Comparison of ENCODE assay signal across 16 mouse cellular contexts in the genomic region with DNA sequence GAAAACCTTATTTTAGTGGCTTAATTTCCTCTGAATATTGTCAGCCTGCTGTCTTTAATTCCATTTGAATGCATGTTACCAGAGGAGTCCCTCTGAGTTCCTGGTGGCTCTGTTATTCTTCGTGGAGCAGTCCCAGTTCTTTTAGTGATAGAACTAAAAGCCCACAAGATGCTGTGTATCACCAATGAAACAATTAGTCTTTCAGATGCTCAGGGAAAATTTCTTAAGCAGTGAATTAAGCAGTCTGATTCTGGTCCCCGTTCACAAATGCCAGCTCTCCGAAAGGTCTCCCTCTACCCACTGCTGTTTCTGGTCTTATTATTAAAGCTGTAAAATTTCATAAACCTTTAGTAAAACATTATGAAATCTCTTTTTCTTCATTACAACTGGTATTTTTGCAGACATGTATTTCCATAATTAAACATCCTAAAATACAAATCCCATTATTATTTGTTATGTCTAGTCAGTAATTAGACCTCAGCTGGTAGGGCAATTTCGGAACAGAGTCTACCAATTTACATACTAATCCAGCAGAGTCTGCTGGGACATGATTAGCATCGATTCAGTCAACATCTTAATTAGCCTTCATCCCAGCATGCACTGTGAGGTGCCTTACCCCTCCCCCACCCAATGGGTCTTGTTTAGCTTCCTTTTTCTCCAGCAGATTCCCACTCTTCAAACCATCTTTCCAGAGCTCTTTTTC. TPM values are rescaled to one million over a fixed set of nuclear protein-coding genes. Genes with fewer than 3 reads are reported as not detected.
DNase-seq lines count a peak whose midpoint lies in the region; ATAC-seq and TF ChIP-seq lines count a peak whose summit lies in the region.
"Had no signal": no experiment of that assay in that cellular context is flagged by ENCODE, and none has a peak within 500 bp of the region (broad histone marks: within the 10 kb centered on the region; RNA-seq: fewer than 3 reads in every experiment).

No protein-coding gene starts in this region.

- no peaks in the 10 kb centered on the region for H3K4me1 ChIP-seq in embryonic facial prominence, embryonic 14.5 days (ENCODE audit: control insufficient read depth, insufficient read depth, low read length)
- no peaks in the 10 kb centered on the region for H3K4me1 ChIP-seq in embryonic facial prominence, embryonic 10.5 days
- peaks cover 9% of the 10 kb centered on the region; the same call in 1 of the 2 replicates for H3K4me1 ChIP-seq in forebrain, embryonic 13.5 days
- H3K4me1 ChIP-seq in midbrain, postnatal 0 days (ENCODE audit: insufficient read depth, low read length) = no peaks in the 10 kb centered on the region
- H3K4me1 ChIP-seq: stomach, embryonic 15.5 days had no signal

- ATAC-seq in embryonic facial prominence, embryonic 14.5 days (ENCODE audit: low read depth) = no peak
- ATAC-seq in forebrain, embryonic 13.5 days = peak; percentile 98
- ATAC-seq in midbrain, postnatal 0 days (ENCODE audit: low FRiP score) = peak; percentile 60; the same call in 1 of the 2 replicates
- no peak for ATAC-seq in megakaryocyte, adult 5-6 weeks (ENCODE audit: poor library complexity, severe bottlenecking)

- peak; percentile 28 for DNase-seq in embryonic facial prominence, embryonic 14.5 days (ENCODE audit: low spot score)
- DNase-seq in embryonic facial prominence, embryonic 10.5 days (ENCODE audit: low spot score) = no peak
- DNase-seq in layer of hippocampus, adult 9-11 months = peak; percentile 43
- DNase-seq in midbrain, postnatal 0 days (ENCODE audit: low spot score) = peak; percentile 75
- DNase-seq in adrenal gland, postnatal 14 days = no peak
- no peak for DNase-seq in spleen, postnatal 14 days (ENCODE audit: low spot score in 2 of 2)
- DNase-seq: adrenal gland, adult 8-10 months; B cell, adult 2 months; cerebellum, adult 8-10 months; heart, adult 11 months; kidney, postnatal 36 days; lung, postnatal 14 days had no signal

- H3K9me3 ChIP-seq in embryonic facial prominence, embryonic 14.5 days (ENCODE audit: control insufficient read depth, low read length) = no peaks in the 10 kb centered on the region
- H3K9me3 ChIP-seq in embryonic facial prominence, embryonic 10.5 days = no peaks in the 10 kb centered on the region
- H3K9me3 ChIP-seq in forebrain, embryonic 13.5 days (replicated peaks) = no peaks in the 10 kb centered on the region
- no peaks in the 10 kb centered on the region for H3K9me3 ChIP-seq in midbrain, postnatal 0 days (ENCODE audit: low read length)
- H3K9me3 ChIP-seq: stomach, embryonic 15.5 days had no signal

- no peak overlapping the region for H3K9ac ChIP-seq in embryonic facial prominence, embryonic 14.5 days (ENCODE audit: low read depth, low read length)
- H3K9ac ChIP-seq in forebrain, embryonic 13.5 days = no peak overlapping the region
- H3K9ac ChIP-seq in midbrain, postnatal 0 days (replicated peaks; ENCODE audit: low read length, poor library complexity, severe bottlenecking) = no peak overlapping the region
- H3K9ac ChIP-seq: stomach, embryonic 15.5 days had no signal

- peaks cover 3% of the 10 kb centered on the region; the same call in 1 of the 2 replicates for H3K27me3 ChIP-seq in embryonic facial prominence, embryonic 14.5 days (replicated peaks; ENCODE audit: control insufficient read depth, insufficient read depth, low read length)
- H3K27me3 ChIP-seq in embryonic facial prominence, embryonic 10.5 days (replicated peaks; ENCODE audit: low read depth, poor library complexity, severe bottlenecking) = peaks cover 49% of the 10 kb centered on the region
- H3K27me3 ChIP-seq in forebrain, embryonic 13.5 days = no peaks in the 10 kb centered on the region
- no peaks in the 10 kb centered on the region for H3K27me3 ChIP-seq in midbrain, postnatal 0 days (ENCODE audit: insufficient read depth, low read length)
- H3K27me3 ChIP-seq: stomach, embryonic 15.5 days had no signal

- H3K36me3 ChIP-seq in embryonic facial prominence, embryonic 14.5 days (ENCODE audit: control insufficient read depth, insufficient read depth, low read length) = no peaks in the 10 kb centered on the region
- no peaks in the 10 kb centered on the region for H3K36me3 ChIP-seq in embryonic facial prominence, embryonic 10.5 days (replicated peaks)
- H3K36me3 ChIP-seq in forebrain, embryonic 13.5 days (ENCODE audit: poor library complexity, severe bottlenecking) = no peaks in the 10 kb centered on the region
- H3K36me3 ChIP-seq in midbrain, postnatal 0 days (ENCODE audit: insufficient read depth, low read length) = no peaks in the 10 kb centered on the region
- H3K36me3 ChIP-seq: stomach, embryonic 15.5 days had no signal

- no peak overlapping the region for H3K4me3 ChIP-seq in embryonic facial prominence, embryonic 14.5 days (ENCODE audit: low read depth, low read length)
- no peak overlapping the region for H3K4me3 ChIP-seq in embryonic facial prominence, embryonic 10.5 days
- H3K4me3 ChIP-seq in forebrain, embryonic 13.5 days = no peak overlapping the region
- H3K4me3 ChIP-seq in midbrain, postnatal 0 days (ENCODE audit: low read depth, low read length) = no peak overlapping the region
- H3K4me3 ChIP-seq: stomach, embryonic 15.5 days had no signal

- TF ChIP-seq CTCF in midbrain, postnatal 0 days (IDR thresholded peaks at IDR 0.05) = no peak

- 58% methylated on average over 5 of the region's 5 CpGs for WGBS in embryonic facial prominence, embryonic 14.5 days
- WGBS in embryonic facial prominence, embryonic 10.5 days = 58% methylated on average over 5 of the region's 5 CpGs
- 12% methylated on average over 5 of the region's 5 CpGs for WGBS in forebrain, embryonic 13.5 days
- 21% methylated on average over 5 of the region's 5 CpGs for WGBS in midbrain, postnatal 0 days

- no peak overlapping the region for H3K27ac ChIP-seq in embryonic facial prominence, embryonic 14.5 days (replicated peaks; ENCODE audit: low read depth, low read length)
- H3K27ac ChIP-seq in embryonic facial prominence, embryonic 10.5 days (replicated peaks) = no peak overlapping the region
- H3K27ac ChIP-seq in forebrain, embryonic 13.5 days = peak overlapping the region; percentile 74
- H3K27ac ChIP-seq in midbrain, postnatal 0 days (ENCODE audit: low read depth, low read length) = no peak overlapping the region
- H3K27ac ChIP-seq: stomach, embryonic 15.5 days had no signal

- H3K4me2 ChIP-seq in embryonic facial prominence, embryonic 14.5 days (ENCODE audit: low read depth, low read length) = no peak overlapping the region
- peak overlapping the region; percentile 28 for H3K4me2 ChIP-seq in forebrain, embryonic 13.5 days
- H3K4me2 ChIP-seq in midbrain, postnatal 0 days (ENCODE audit: low read depth, low read length, poor library complexity, severe bottlenecking) = no peak overlapping the region
- H3K4me2 ChIP-seq: stomach, embryonic 15.5 days had no signal

RNA-seq across cellular contexts. Expression of a gene that starts 58.7 kb away (rescaled TPM):
- polyA plus RNA-seq in embryonic facial prominence, embryonic 14.5 days (2014; fragmentation: Nextera tagmentation; extraction: Ambion mirVana) = 0.21 and 0.34 TPM in 2 replicates
- polyA plus RNA-seq in embryonic facial prominence, embryonic 10.5 days (2016; fragmentation: Nextera tagmentation; extraction: Ambion mirVana) = 0.27 and 0.33 TPM in 2 replicates
- not detected in 2 replicates for polyA plus RNA-seq in forebrain, embryonic 13.5 days (2015; fragmentation: Nextera tagmentation; extraction: Ambion mirVana)
- total RNA-seq in midbrain, postnatal 0 days (2014; rRNA removed) = not detected in 2 replicates
- polyA plus RNA-seq in midbrain, postnatal 0 days (2015; fragmentation: Nextera tagmentation; extraction: Ambion mirVana) = not detected in 2 replicates
- total RNA-seq in adrenal gland, postnatal 14 days (2021) = not detected in 2 replicates
- not detected in 2 replicates for total RNA-seq in megakaryocyte, adult 5-6 weeks (2015)
- not detected in 2 replicates for total RNA-seq in megakaryocyte, adult 5-6 weeks (2017)
- total RNA-seq: adrenal gland, adult 8-10 months; heart, postnatal 25 days had no signal

Comparison
In these comparisons a context has a peak if more than half of its experiments do, and no peak if none do; other contexts are left out.
1. DNase-seq: peak in embryonic facial prominence, embryonic 14.5 days (single experiment), layer of hippocampus, adult 9-11 months (single experiment) and midbrain, postnatal 0 days (single experiment); none in embryonic facial prominence, embryonic 10.5 days (single experiment), adrenal gland, postnatal 14 days (single experiment) and spleen, postnatal 14 days (0 of 2).
2. ATAC-seq: peak in forebrain, embryonic 13.5 days (single experiment) and midbrain, postnatal 0 days (single experiment); none in embryonic facial prominence, embryonic 14.5 days (single experiment) and megakaryocyte, adult 5-6 weeks (single experiment).